Mouse (Mus musculus) telencephalon, adult 2 months (tissue): Measurements from ENCODE around the gene Wdr17.

Source experiments
- DNase-seq: peaks from one replicate; pipeline ENCODE4 v3.0.0-alpha.2; 2011; ENCODE audit warnings: low read depth, low spot score

Gene Wdr17

GRCm38 (mm10) chr8:54600671-54601251 is 286.2 kb downstream of the Wdr17 start, which contains the start of gene Spata4:
Gene Spata4, plus strand, starts transcription at chr8:54600781.
- DNase-seq: peak; percentile 59

GRCm38 (mm10) chr8:54597386-54597785 is 289.6 kb downstream of the Wdr17 start:
- no peak for DNase-seq

- DNase-seq: peak; percentile 72
These were observed 290.0 kb downstream of the Wdr17 start for GRCm38 (mm10) chr8:54596940-54597339.

GRCm38 (mm10) chr8:54596051-54596450 is 290.9 kb downstream of the Wdr17 start:
- DNase-seq: no peak

- peak; percentile 69 for DNase-seq
These were observed 292.4 kb downstream of the Wdr17 start for GRCm38 (mm10) chr8:54594634-54595033.

- DNase-seq: no peak
These were observed 304.1 kb downstream of the Wdr17 start for GRCm38 (mm10) chr8:54582886-54583285.

- no peak for DNase-seq
These were observed 305.5 kb downstream of the Wdr17 start for GRCm38 (mm10) chr8:54581436-54581835.
